Mouse (Mus musculus): ENCODE measurements around the gene Rgs7bp.

DNA sequence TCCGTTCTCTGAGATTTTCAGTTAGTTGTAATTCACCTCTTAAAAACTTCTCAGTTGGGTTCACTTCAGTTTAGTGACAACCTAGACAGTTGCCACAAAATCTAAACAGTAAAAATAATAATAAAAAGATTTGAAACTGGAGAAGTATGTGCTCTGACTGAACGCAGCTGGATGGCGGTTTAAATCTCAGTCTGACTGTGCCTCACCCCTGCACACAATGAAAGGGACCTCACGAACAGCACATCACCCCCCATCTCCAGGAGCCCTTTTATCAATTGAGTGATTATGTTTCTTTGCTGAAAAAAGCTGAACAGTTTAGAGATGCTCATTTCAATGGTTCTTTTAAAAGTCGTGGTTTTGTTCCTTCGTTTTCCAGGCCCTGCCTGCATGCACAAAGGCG, 146.0 kb downstream of the Rgs7bp start:
- TF ChIP-seq CTCF (IDR thresholded peaks at IDR 0.05; ENCODE audit: borderline replicate concordance, control insufficient read depth, extremely low read depth, insufficient read depth, low read length, poor library complexity) (no peak), POLR2A (IDR thresholded peaks at IDR 0.05; ENCODE audit: control insufficient read depth, extremely low read depth, insufficient read depth, low read length, poor library complexity) (no peak)
